Mouse (Mus musculus) cerebellum, adult 2 months (tissue): ENCODE results near the gene Tec. TPM values are rescaled to one million over a fixed set of nuclear protein-coding genes. Genes with fewer than 3 reads are reported as not detected.
A peak's percentile ranks its signal among the peaks of the same experiment; 100 is the strongest.

Experiments used
- DNase-seq, 2 experiments: peaks; one replicate each; pipeline ENCODE4 v3.0.0; 2021
- H3K27ac ChIP-seq: fragments of 200-500 bp; 2 replicates; pipeline ENCODE4 v1.5.1; 2012; ENCODE audit warnings: low read length, control low read depth, inconsistent platforms; ENCODE audit not compliant: insufficient read depth
- H3K27me3 ChIP-seq: fragments of 200-500 bp; 2 replicates; pipeline ENCODE4 v1.6.1; 2012; ENCODE audit warnings: inconsistent platforms, mild to moderate bottlenecking, low read length, moderate library complexity; ENCODE audit not compliant: control insufficient read depth, insufficient read depth
- H3K4me1 ChIP-seq: fragments of 200-500 bp; 2 replicates; pipeline ENCODE4 v1.6.1; 2011; ENCODE audit warnings: low read length; ENCODE audit not compliant: control insufficient read depth, insufficient read depth
- H3K4me3 ChIP-seq: fragments of 200-500 bp; replicated peaks from 2 replicates; pipeline ENCODE3; 2011; ENCODE audit warnings: mild to moderate bottlenecking, low read depth, low read length, control low read depth; ENCODE audit not compliant: insufficient read depth
- CTCF ChIP-seq: fragments of 200-500 bp; IDR thresholded peaks from 2 replicates; pipeline ENCODE4 v1.5.1; 2011; ENCODE audit warnings: low read depth, mild to moderate bottlenecking, control low read depth, low read length, moderate library complexity, borderline replicate concordance; ENCODE audit not compliant: insufficient read depth
- POLR2A ChIP-seq: fragments of 200-500 bp; IDR thresholded peaks from 2 replicates; pipeline ENCODE4 v1.6.1; 2011; ENCODE audit warnings: low read length, control low read depth, borderline replicate concordance; ENCODE audit not compliant: insufficient read depth
- WGBS: fragments of 180-500 bp; shearing (Covaris S2); methylation state at CpG from one replicate; pipeline ENCODE4 v1.1.7; 2018; 5-methylcytosine and 5-hydroxymethylcytosine counted together
- polyA plus RNA-seq: library from polyadenylated mRNA; depleted of rRNA; stranded (reverse); fragments of >200 nt; gene quantifications from 2 replicates; pipeline ENCODE4 v1.2.3, GENCODE M21; 2012; rRNA removed

Tec gene
- polyA plus RNA-seq, 1 experiment: 1.8 TPM

DNA sequence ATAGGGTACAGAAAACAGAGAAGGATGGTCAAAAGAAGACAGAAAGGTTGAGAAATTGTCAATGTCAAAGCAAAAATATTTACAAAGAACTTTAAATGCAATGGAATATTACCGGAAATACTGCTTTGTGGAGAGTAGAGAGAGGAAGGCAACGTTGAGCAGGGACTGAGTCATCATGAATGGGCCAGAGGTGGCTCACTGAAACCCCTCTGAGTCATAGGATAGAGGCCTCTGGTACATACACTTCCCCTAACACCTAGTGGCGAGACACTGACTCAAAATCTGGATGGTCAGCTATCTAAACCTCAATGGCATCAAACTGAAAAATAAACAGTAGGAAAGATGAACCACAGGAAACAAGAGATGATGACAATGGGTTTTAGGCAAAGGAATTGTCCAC, 142.9 kb downstream of the Tec start:
- Histone ChIP-seq H3K4me3 (no peak overlapping the region), H3K27ac (no peak overlapping the region), H3K4me1 (no peaks in the 10 kb centered on the region), H3K27me3 (no peaks in the 10 kb centered on the region)
- 87% methylated on average over 3 of the region's 3 CpGs for WGBS
- no peak for TF ChIP-seq POLR2A
- TF ChIP-seq CTCF: no peak
- no peak for DNase-seq

DNA sequence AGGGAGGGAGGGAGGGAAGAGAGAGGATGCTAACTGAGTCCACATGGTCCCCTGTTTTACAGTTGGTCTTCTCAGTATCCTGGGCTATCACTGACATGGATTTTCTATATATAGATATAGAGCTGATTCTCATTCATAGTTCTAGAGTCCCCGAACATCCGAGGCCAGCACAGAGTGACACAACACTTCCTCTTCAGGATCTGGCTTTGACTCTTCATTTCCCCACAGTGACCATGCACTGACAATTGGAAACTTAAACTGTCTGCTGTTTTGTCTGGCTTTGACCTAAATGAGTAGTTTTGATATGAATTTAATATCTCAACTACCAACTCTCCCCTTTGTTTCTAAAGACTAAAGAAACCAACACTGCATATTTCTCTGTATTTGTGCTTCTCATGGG, 144.9 kb downstream of the Tec start:
- 68% methylated on average over 2 of the region's 2 CpGs for WGBS
- Histone ChIP-seq H3K4me1 (no peaks in the 10 kb centered on the region), H3K27ac (no peak overlapping the region), H3K4me3 (no peak overlapping the region), H3K27me3 (no peaks in the 10 kb centered on the region)
- no peak for DNase-seq
- TF ChIP-seq CTCF (no peak), POLR2A (no peak)

DNA sequence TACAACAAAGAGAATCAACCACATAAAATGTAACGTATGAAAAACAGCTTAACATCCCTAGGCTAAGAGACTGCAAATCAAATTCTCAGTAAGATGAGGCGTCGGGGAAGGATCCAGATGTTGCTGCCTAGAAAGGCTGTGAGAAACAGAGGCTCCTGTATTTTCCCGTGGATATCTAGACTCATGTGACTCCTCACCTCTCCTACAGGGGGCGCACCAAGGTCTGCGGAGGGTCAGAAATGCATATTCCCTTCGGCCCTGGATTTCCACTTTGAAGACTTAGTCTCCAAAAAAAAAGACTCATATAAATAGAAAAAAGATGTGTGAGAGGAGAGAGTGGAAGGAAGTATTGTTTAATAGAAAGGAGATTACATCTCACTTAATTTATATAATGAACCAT, 147.7 kb downstream of the Tec start:
- TF ChIP-seq CTCF (0 out of 2 replicates have a peak, but pooled peaks have one; percentile 7), POLR2A (no peak)
- DNase-seq: no peak
- Histone ChIP-seq H3K27ac (no peak overlapping the region), H3K27me3 (no peaks in the 10 kb centered on the region), H3K4me3 (no peak overlapping the region), H3K4me1 (no peaks in the 10 kb centered on the region)
- WGBS: 63% methylated on average over 7 of the region's 7 CpGs

DNA sequence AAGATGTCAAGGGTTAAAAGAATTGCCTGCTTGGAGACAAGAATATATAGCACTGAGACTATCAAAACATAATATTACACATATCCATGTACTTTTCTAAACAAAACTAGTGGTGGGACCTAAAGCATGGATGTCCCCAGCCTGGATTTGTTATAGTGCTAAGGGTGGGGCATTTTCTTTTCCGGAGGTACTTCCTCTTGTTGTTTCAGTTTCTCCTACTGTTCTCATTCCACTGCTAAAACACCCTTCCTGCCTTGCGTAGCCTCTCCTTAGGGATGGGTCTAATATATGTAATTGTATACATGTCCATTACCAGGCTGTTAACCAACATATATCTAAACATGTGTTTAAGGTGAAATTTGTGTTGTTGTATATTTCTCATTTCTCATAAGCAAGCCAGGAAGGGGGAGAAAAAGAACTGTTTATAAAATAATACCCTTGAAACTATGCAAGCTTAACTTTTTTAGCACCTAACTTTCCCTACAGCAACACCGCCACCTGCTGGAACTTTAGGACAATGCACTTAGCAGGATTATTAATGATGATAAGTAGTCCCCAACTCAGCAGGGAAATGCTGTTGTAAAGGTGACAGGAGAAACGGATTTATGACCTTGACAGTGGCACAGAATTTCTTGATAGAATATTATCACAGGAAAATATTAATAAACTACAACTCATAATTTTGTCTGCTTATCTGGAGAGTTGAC, 157.6 kb downstream of the Tec start:
- DNase-seq: peak; percentile 16 to 29
- H3K27ac ChIP-seq: no peak overlapping the region
- no peaks in the 10 kb centered on the region for H3K4me1 ChIP-seq
- no peak overlapping the region for H3K4me3 ChIP-seq
- H3K27me3 ChIP-seq: no peaks in the 10 kb centered on the region
- TF ChIP-seq CTCF (peak; percentile 51; the same call in 1 of the 2 replicates), POLR2A (no peak)
- 27% methylated on average over 4 of the region's 4 CpGs for WGBS

DNA sequence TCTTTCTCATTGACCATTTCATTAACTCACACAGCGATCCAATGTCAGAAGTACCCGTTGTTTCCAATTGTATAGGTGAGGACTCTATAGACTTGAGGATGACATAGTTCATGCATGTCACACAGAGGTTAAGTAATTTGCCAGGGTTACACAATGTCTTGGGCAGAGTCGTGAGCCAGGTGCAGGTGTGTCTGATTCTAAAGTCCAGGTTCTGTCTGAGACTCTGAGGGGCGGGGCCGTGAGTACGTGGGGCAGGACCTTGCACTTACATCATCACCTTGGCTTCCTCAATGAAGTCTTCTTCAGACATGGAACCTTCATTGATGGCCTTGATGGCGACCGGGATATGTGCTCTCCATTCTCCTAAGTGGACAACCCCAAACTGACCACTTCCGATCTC, 158.3 kb downstream of the Tec start:
- no peak overlapping the region for H3K27ac ChIP-seq
- TF ChIP-seq CTCF (no peak), POLR2A (no peak)
- H3K4me3 ChIP-seq: no peak overlapping the region
- no peak for DNase-seq
- H3K4me1 ChIP-seq: no peaks in the 10 kb centered on the region
- 96% methylated on average over 9 of the region's 9 CpGs for WGBS
- H3K27me3 ChIP-seq: no peaks in the 10 kb centered on the region

DNA sequence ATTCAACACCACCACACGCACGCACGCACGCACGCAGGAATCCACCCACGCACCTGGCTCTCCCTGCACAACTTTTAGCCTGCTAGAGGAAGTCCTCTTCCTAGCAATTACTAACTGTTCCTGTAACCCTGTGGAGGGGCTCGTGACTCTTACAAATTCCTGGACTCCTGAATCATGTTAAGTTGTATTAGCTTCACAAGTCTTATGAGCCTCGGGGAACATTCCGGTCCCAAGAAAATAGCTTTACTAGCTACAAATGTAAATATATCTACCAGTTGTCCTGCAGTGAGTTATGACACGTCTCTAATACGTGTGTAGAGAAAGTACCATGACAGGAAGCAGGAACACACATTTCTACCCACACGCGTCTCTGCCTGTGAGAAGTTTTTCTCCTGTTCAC, 158.8 kb downstream of the Tec start:
- no peak overlapping the region for H3K4me3 ChIP-seq
- no peaks in the 10 kb centered on the region for H3K27me3 ChIP-seq
- no peaks in the 10 kb centered on the region for H3K4me1 ChIP-seq
- TF ChIP-seq POLR2A: no peak
- 89% methylated on average over 13 of the region's 13 CpGs for WGBS
- DNase-seq: no peak
- H3K27ac ChIP-seq: no peak overlapping the region

DNA sequence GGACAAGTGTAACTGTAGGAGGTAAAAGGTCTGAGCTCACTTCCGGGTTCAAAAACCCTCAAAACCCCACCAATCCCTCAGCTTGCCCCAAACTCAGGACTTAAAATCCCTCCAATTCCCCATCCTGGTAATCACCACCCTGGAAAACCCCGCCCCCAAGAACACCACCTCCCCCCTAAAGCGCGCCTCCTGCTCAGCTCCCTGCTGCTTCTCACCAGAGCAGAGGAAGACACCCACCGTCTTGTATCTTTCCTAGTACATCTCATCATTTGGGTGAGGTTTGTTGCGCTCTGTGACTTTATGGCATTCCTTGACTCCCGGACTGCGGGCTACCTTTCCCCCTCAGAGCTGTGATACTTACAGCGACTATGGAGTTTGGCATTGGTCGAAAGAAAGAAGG, 161.6 kb downstream of the Tec start:
- DNase-seq: no peak
- Histone ChIP-seq H3K27ac (no peak overlapping the region), H3K4me1 (no peaks in the 10 kb centered on the region), H3K4me3 (no peak overlapping the region), H3K27me3 (no peaks in the 10 kb centered on the region)
- TF ChIP-seq POLR2A (no peak), CTCF (no peak)
- WGBS: 71% methylated on average over 10 of the region's 10 CpGs

DNA sequence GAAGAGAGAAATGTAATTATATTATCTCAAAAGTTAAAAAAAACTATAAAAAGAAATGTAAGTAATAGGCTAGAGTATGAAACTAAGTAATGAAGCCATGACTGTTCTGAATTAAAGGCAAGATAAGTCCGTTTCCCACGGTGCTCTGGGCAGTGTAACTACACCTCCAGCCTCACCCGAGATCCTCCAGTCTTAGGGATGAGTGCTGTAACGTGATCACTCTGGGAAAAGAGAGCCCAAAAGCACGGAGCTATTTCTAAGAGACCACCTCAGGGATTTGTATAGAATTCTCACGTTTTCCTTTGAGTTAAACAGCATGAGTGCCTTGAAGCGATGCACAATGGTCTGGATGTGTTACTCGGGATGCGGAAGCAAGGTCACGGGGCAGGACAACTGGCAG, 162.2 kb downstream of the Tec start:
- H3K4me3 ChIP-seq: no peak overlapping the region
- DNase-seq: no peak
- TF ChIP-seq CTCF: no peak
- TF ChIP-seq POLR2A: no peak
- WGBS: 51% methylated on average over 10 of the region's 10 CpGs
- H3K4me1 ChIP-seq: no peaks in the 10 kb centered on the region
- H3K27ac ChIP-seq: no peak overlapping the region
- H3K27me3 ChIP-seq: no peaks in the 10 kb centered on the region

Other genes starting within 250 kb of the Tec start
- not detected in 2 replicates for gene Cnga1, start 224.2 kb downstream of the Tec start, polyA plus RNA-seq
- gene Nipal1, start 220.7 kb downstream of the Tec start, polyA plus RNA-seq: not detected in 2 replicates
- 0.03 and 0.05 TPM in 2 replicates for gene Txk, start 115.7 kb downstream of the Tec start, polyA plus RNA-seq
- 15.4 and 16.2 TPM in 2 replicates for gene Slain2, start 45.8 kb upstream of the Tec start, polyA plus RNA-seq
- not detected in 2 replicates for gene Gm10135, start 106.2 kb upstream of the Tec start, polyA plus RNA-seq
- 7.6 and 10.9 TPM in 2 replicates for gene Slc10a4, start 138.4 kb upstream of the Tec start, polyA plus RNA-seq